Mouse (Mus musculus) WW6 (cell line): ENCODE measurements around the gene Pde11a.

Experiments
- DNase-seq: peaks from one replicate; pipeline ENCODE4 v3.0.0-alpha.2; 2013; ENCODE audit warnings: low read depth, low spot score

Gene Pde11a

DNA sequence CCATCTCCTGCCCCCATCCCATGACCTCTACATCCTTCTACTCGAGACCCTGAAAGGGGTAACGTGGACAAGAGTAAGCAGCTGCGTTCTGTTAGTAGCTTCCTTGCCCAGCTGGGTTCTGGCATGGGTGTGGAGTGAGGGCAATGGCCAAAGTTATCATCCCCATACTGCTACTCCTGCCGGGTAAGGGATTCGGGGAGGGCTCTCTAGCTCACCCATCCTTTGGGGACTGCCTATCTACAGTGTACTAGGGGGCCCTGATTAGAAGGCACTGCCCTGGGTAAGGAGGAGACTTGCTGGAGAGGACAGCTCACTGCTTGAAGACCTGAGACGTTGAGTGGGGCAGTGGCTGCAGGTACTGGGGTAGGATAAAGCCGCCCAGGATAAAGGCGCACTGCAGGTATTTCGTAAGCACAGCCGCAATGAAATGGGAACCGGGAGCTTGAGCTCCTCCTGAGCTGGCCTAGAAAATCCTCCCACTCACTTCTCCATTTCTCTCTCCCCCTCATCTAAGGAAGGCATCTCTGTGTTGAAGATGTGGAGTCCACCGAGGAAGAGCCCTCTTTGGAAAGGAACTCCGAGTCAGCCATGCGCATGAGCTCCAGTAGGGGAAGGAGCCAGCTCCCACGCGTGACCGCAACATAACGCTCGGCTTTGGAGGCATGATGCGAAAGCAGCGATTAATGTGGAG, 15.2 kb downstream of the Pde11a start:
- DNase-seq = no peak

- DNase-seq = no peak
Measured at GRCm38 (mm10) chr2:76320336-76320735, 18.2 kb downstream of the Pde11a start.

DNA sequence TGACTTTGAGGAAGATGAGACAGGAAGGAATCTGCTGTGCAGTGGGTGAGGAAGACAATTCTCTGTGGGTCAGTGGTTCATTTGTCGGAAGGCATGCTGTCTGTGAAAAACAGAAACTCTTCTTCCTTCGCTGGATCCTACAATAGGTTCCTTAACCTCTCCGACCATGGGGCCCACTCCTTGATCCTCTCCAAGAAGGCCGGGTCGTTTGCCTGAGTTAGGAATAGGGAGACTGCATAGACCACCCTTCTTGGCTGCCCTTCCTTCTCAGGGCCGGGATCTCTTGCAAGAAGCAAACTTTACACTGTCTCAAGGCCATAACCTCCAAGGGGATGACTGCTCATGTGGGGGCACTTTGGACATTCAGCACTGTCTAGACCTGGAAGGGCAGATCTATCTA, 19.3 kb downstream of the Pde11a start:
- DNase-seq = no peak

- no peak for DNase-seq
Measured at GRCm38 (mm10) chr2:76287671-76288070, 50.9 kb downstream of the Pde11a start.

DNA sequence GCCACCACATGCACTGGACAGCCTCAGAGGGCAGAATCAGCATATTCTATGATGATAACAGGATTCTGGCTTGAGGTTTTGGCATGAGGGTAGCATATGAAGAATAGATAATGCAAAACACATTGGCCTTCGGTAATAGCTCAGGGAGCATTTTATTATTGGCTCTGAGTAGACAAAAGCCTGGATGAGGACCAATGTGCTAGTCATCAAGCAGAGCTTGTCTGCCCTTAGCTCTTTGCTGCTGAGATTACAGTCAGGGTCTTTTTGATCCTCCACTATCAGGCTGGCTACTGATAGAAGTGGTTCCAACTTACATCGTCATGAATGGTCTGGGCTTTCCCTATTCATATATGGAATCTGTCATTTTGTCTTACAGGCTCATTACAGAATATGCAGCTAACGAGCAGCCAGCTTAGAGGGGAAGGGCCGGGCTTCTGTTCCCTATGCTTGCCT, 52.3 kb downstream of the Pde11a start:
- no peak for DNase-seq

- no peak for DNase-seq
Measured at GRCm38 (mm10) chr2:76285150-76285549, 53.4 kb downstream of the Pde11a start.

DNA sequence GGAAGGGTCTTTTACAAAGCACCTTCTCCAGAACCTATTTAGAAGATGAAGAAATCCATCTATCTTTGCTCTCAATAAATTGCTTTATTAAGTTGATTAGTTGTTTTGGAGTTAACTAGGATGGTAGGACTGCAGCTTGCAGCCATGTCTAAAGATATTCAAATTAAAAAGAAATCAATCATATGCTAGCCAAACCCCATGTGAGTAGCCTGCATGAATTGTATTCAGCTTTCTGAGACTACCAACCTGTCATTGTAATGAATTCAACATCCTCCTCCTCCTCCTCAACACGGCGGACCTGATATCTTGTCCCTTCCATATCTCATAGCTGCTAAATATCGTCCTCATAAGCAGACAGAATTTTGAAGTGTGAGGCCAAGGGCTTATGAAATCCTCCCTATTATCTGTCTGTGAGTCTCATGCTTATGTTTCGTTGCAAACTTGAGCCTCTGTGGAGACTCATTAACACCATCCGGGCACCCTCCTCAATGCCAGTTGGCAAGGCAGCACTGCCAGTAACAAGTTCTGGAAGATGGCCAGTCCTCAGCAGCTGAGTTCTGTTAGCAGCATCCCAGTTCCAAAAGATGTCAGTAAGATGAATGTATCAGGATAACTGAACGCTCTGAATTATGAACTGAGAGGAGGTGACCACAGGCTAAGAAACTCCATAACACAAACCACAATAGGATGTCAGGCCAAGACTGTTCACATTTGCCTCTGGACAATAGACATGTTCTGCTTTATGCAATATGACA, 55.0 kb downstream of the Pde11a start:
- no peak for DNase-seq

DNA sequence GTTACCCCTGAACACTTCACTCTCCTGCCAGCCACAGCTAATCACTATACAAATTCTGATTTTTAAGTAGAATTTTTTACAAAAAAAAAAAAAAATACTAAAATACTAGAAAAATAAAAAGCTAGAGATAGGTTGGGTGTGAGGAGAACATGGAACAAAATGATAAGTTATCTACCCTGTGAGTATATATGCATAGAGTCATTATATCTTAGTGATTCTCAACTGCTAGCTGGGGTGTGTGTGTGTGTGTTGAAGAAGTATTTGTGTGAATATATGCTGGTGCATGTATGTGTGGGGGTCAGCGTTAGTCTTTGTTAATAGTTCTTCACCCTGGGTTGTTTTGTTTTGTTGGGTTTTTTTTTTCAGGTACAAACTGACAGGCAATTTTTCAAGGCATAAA, 69.1 kb downstream of the Pde11a start:
- DNase-seq = no peak

GRCm38 (mm10) chr2:76267335-76267734, 71.2 kb downstream of the Pde11a start:
- no peak for DNase-seq

DNA sequence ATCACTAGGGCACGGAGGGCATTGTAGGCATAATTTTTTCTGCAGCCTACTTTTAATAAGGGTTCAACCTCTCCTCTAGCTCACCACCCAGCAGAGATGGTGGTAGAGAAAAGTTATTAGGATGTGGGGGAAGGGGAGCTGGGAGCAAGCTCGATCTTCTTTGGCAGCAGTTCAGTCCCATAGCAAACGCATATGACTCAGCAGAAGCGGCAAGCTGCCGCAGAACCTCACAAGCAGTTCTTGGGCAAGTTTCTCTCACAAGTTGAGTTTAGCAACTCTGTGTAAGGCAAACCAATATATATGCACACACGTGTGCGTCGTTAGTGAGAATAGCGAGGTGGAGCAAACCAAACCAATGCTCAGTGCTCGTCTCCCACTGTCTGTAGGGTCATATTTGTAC, 72.0 kb downstream of the Pde11a start:
- no peak for DNase-seq

DNA sequence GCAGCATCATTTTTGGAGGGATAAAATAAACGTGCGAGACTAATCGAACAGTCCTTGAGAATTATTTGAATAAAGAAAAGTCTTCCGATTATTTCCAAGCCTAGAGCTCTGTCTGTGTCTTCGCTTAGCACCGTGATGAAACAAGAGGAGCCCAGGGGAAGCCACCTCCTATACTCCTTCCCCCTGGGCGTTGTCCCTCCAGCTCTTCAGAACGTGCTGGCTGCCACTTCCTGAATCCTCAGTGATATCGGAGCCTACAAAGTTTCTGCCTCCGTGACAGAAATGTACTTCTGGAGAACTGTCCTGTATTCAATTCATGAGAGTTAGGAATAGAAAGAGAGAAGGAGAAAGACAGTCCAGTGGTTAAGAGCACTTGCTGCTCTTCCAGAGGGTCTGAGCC, 74.3 kb downstream of the Pde11a start:
- DNase-seq = no peak

GRCm38 (mm10) chr2:76262661-76263060, 75.9 kb downstream of the Pde11a start:
- no peak for DNase-seq

- DNase-seq = no peak
Measured at GRCm38 (mm10) chr2:76254833-76255232, 83.7 kb downstream of the Pde11a start.

- DNase-seq = no peak
Measured at GRCm38 (mm10) chr2:76251379-76251778, 87.2 kb downstream of the Pde11a start.

DNA sequence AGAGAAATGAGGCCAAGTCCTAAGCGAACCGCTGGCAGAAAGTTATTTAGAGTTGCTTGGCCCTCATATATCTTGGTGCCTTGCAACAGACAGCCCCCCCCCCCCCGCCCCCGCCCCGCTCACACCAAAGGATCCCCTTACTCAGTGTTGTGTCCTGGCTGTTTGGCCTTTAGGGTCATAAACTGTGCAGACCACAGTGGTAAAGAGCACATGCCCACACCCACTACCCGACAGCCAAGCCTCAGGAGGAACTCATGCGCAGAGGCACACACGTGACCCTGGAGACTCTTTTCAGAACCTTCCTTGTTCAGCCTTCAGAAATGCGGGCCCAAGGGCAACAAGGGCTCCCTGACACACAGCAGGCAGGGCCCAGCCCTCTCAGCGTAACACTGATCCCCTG, 90.3 kb downstream of the Pde11a start:
- no peak for DNase-seq

DNA sequence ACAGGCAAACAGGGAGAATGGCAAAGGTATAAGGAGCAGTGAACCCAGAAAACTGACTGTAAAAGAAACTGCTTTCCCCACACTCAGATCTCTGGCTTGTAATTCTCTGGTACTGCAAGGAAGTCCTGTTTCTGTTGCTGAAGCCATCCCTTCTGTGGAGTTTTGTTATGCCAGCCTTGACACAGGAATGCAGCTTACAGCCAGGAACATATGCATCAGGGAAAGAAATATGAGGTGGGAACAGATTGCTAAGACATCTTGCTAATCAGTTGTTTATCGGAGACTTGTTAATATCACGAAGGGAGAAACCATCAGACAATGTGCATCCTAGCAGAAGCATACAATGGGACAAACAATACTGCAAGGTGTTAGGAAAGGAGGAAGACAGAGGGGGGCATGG, 99.4 kb downstream of the Pde11a start:
- DNase-seq = no peak

DNA sequence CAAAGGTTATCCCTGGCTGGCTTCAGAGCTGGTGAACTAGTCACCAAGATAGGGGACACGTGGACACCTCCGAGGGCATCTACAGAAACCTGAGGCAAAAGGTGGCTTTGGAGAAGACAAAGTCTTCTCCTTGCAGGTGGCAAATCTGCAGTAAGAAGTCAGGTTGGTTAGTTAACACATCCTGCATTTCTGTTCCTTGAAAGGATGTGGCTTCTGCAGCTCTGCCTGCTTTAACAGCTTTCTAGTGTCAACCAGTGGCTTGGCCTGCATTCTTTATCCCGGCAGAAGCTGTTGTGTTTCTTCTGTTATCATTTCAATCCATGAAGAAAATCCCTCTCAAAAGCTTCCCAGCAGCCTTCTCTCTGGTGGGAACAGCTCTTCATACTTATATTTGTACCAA, 100.1 kb downstream of the Pde11a start:
- DNase-seq = no peak

GRCm38 (mm10) chr2:76237638-76238420, 100.7 kb downstream of the Pde11a start:
- no peak for DNase-seq

DNA sequence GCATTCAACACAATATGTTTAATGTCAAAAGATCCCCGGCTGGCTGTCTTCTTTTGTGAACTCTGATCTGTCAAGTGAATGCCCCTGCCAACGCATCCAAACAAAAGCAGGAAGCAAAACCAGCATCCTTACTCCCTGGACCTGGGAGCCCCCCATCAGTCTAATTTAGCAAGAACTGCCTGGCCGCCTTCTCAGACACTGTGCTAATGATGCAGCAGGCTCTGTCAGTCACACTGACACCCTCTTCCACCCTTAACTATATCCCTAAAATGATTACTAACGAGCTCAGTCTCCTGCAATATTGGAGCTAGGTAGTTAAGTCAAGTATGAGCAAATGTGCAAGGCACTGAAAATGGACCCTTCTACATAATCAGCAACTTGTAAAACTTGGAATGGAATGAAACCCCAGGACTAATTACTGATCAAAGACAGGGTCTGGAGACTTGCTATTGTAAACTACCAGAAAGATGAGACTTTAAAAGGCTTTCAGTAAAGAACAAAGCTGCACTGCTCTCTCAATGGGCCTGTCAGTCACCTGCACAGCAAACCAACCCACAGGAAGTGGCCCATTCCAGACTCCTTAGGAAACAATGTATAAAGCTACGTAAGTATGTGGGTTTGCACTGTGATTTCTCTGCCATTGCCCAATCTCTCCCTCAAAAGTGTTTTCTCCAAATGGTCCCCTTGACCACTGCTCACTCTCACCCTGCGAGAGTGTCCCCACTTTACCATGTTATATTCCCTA, 118.0 kb downstream of the Pde11a start:
- no peak for DNase-seq

DNA sequence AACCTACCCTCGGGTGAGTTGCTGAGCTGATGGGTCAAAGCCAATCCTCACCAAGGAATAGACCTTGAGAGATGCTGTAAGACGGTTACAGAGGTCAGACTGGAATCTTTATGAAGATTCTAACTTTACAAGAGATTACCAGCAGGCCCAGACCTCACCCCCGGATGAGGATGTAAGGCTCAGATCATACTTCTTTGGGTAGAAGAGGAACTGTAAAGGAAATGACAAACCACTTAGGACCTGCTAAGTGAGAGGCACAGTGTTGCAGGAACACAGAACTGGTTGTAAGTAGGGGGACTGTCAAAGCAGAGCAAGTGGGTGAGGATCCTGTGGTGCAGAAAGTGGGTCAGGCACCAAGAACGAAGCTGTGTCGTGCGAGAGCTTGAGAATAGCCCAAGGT, 119.0 kb downstream of the Pde11a start:
- DNase-seq = no peak

- DNase-seq = peak; percentile 53
Measured at GRCm38 (mm10) chr2:76216146-76216545, 122.4 kb downstream of the Pde11a start.

GRCm38 (mm10) chr2:76215219-76215618, 123.4 kb downstream of the Pde11a start:
- DNase-seq = no peak
